Mouse (Mus musculus): ENCODE data around the gene Psd4.

The Psd4 gene

GRCm38 (mm10) chr2:24435699-24436098 is 68.3 kb downstream of the Psd4 start:
- ATAC-seq (ENCODE audit: low TSS enrichment) = no peak

GRCm38 (mm10) chr2:24440056-24440455 is 72.7 kb downstream of the Psd4 start:
- no peak for ATAC-seq (ENCODE audit: low TSS enrichment)

GRCm38 (mm10) chr2:24441899-24442298 is 74.5 kb downstream of the Psd4 start:
- ATAC-seq (ENCODE audit: low TSS enrichment) = no peak

- no peak for ATAC-seq (ENCODE audit: low TSS enrichment)
These were observed 75.0 kb downstream of the Psd4 start for GRCm38 (mm10) chr2:24442303-24442925.

GRCm38 (mm10) chr2:24443256-24443790 is 75.9 kb downstream of the Psd4 start:
- no peak for ATAC-seq (ENCODE audit: low TSS enrichment)

GRCm38 (mm10) chr2:24449111-24449510 is 81.7 kb downstream of the Psd4 start:
- ATAC-seq (ENCODE audit: low TSS enrichment) = no peak

- no peak for ATAC-seq (ENCODE audit: low TSS enrichment)
These were observed 85.8 kb downstream of the Psd4 start for GRCm38 (mm10) chr2:24453206-24453605.

- ATAC-seq (ENCODE audit: low TSS enrichment) = no peak
These were observed 87.1 kb downstream of the Psd4 start for GRCm38 (mm10) chr2:24454429-24455011.

- ATAC-seq (ENCODE audit: low TSS enrichment) = no peak
These were observed 87.9 kb downstream of the Psd4 start for GRCm38 (mm10) chr2:24455057-24455855.

- ATAC-seq (ENCODE audit: low TSS enrichment) = no peak
These were observed 89.5 kb downstream of the Psd4 start for GRCm38 (mm10) chr2:24456841-24457240.

- no peak for ATAC-seq (ENCODE audit: low TSS enrichment)
These were observed 92.9 kb downstream of the Psd4 start for GRCm38 (mm10) chr2:24460112-24460807.

GRCm38 (mm10) chr2:24460808-24461127 is 93.4 kb downstream of the Psd4 start:
- ATAC-seq (ENCODE audit: low TSS enrichment) = no peak

All from frontal cortex, adult (tissue).